Mouse (Mus musculus) limb, embryonic 13.5 days (tissue): ENCODE data around the gene Gsg1l. TPM values are rescaled to one million over a fixed set of nuclear protein-coding genes. Genes with fewer than 3 reads are reported as not detected.

Experiments used
- ATAC-seq: fragments of 200-750 bp; cut with Nextera tagmentation; 2 replicates; pipeline ENCODE4 v1.8.0; 2017; ENCODE audit warnings: low read depth, moderate number of reproducible peaks, moderate TSS enrichment; ENCODE audit not compliant: low FRiP score
- H3K27ac ChIP-seq: fragments of 300-500 bp; sonication (generic); 2 replicates; pipeline ENCODE4 v1.5.1; 2015; ENCODE audit warnings: inconsistent platforms, mild to moderate bottlenecking, moderate library complexity
- H3K27me3 ChIP-seq: fragments of 300-500 bp; sonication (generic); 2 replicates; pipeline ENCODE4 v1.6.1; 2015; ENCODE audit warnings: mild to moderate bottlenecking, inconsistent platforms
- H3K36me3 ChIP-seq: fragments of 300-500 bp; sonication (generic); 2 replicates; pipeline ENCODE4 v1.6.1; 2015; ENCODE audit warnings: inconsistent platforms, mild to moderate bottlenecking, moderate library complexity
- H3K4me1 ChIP-seq: fragments of 300-500 bp; sonication (generic); 2 replicates; pipeline ENCODE4 v1.6.1; 2015; ENCODE audit warnings: inconsistent platforms
- H3K4me2 ChIP-seq: fragments of 300-500 bp; sonication (generic); replicated peaks from 2 replicates; pipeline ENCODE4 v1.6.1; 2015; ENCODE audit warnings: inconsistent platforms, mild to moderate bottlenecking, moderate library complexity
- H3K4me3 ChIP-seq: fragments of 300-500 bp; sonication (generic); 2 replicates; pipeline ENCODE4 v1.5.1; 2015; ENCODE audit warnings: moderate library complexity, mild to moderate bottlenecking, inconsistent platforms
- H3K9ac ChIP-seq: fragments of 300-500 bp; sonication (generic); 2 replicates; pipeline ENCODE4 v1.6.1; 2015; ENCODE audit warnings: mild to moderate bottlenecking, inconsistent platforms
- H3K9me3 ChIP-seq: fragments of 300-500 bp; sonication (generic); 2 replicates; pipeline ENCODE4 v1.6.1; 2016; ENCODE audit warnings: inconsistent platforms
- WGBS: fragments of 180-500 bp; shearing (Covaris S2); methylation state at CpG from one replicate; pipeline ENCODE4 v1.1.7; 2015; 5-methylcytosine and 5-hydroxymethylcytosine counted together
- polyA plus RNA-seq: library from polyadenylated mRNA; unstranded; fragments of >200 nt; fragmentation: Nextera tagmentation; extraction: Ambion mirVana; gene quantifications from 2 replicates; pipeline ENCODE4 v1.2.1, GENCODE M21; 2015

Gene Gsg1l
- polyA plus RNA-seq, 1 experiment from 2014 or later, result 1.3 TPM

GRCm38 (mm10) chr7:126076935-126077334 is 5.3 kb downstream of the Gsg1l start:
- peaks cover 41% of the 10 kb centered on the region for H3K27me3 ChIP-seq
- H3K27ac ChIP-seq, result no peak overlapping the region
- 0 out of 2 replicates have a peak, but pooled peaks cover 4% of the 10 kb centered on the region for H3K9me3 ChIP-seq
- H3K4me2 ChIP-seq, result no peak overlapping the region
- no peak for ATAC-seq
- H3K4me3 ChIP-seq, result no peak overlapping the region
- H3K9ac ChIP-seq, result no peak overlapping the region
- H3K4me1 ChIP-seq, result peaks cover 7% of the 10 kb centered on the region; the same call in 1 of the 2 replicates
- H3K36me3 ChIP-seq, result no peaks in the 10 kb centered on the region
- 91% methylated on average over 1 of the region's 1 CpGs for WGBS

DNA sequence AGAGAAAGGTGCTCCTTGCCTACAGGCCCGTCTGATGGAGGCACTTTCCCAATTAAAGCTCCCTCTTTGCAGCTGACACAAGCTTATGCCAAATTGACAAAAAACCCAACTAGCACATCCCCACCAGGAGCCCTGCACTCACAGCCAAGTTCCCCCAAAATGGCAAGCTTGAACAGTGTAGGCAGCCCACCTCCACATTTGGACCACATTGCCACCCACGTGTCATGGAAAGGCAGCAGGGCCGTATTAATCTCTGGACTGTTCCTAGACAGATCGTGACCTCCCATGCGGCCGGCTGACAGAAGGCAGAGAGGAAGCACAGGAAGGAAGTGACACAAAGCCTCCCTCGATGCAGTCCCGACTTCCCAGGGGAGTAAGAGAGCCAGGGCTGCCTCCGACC is 7.2 kb downstream of the Gsg1l start:
- H3K4me2 ChIP-seq, result no peak overlapping the region
- H3K9ac ChIP-seq, result no peak overlapping the region
- H3K4me3 ChIP-seq, result no peak overlapping the region
- H3K27ac ChIP-seq, result no peak overlapping the region
- 63% methylated on average over 9 of the region's 9 CpGs for WGBS
- H3K27me3 ChIP-seq, result peaks cover 22% of the 10 kb centered on the region
- no peak for ATAC-seq
- no peaks in the 10 kb centered on the region for H3K4me1 ChIP-seq
- H3K9me3 ChIP-seq, result 0 out of 2 replicates have a peak, but pooled peaks cover 5% of the 10 kb centered on the region
- no peaks in the 10 kb centered on the region for H3K36me3 ChIP-seq

DNA sequence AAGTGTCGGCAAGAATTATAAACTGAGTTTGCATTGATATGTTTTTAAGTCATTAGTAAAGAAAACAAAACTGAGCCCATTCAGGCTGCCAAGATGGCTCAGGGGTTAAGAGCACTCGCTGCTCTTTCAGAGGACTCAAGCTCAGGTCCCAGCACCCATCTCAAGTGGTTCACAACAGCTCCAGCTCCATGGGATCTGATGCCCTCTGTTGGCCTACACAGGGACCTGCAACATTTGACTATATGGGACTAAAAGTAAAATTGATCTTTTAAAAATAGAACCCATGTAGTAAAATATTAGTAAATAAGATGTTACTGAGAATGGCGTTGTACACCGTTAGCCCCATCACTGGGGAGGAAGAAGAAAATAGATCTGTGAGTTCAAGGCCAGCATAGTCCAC is 11.9 kb downstream of the Gsg1l start:
- Histone ChIP-seq H3K4me2 (no peak overlapping the region), H3K36me3 (no peaks in the 10 kb centered on the region), H3K4me1 (0 out of 2 replicates have a peak, but pooled peaks cover 5% of the 10 kb centered on the region), H3K27ac (no peak overlapping the region), H3K4me3 (no peak overlapping the region), H3K27me3 (no peaks in the 10 kb centered on the region), H3K9ac (no peak overlapping the region), H3K9me3 (peaks cover 9% of the 10 kb centered on the region; the same call in 1 of the 2 replicates)
- no peak for ATAC-seq
- 97% methylated on average over 4 of the region's 4 CpGs for WGBS

- H3K4me3 ChIP-seq, result no peak overlapping the region
Observed at GRCm38 (mm10) chr7:126066777-126067176, 15.4 kb downstream of the Gsg1l start.

GRCm38 (mm10) chr7:126065243-126065876 is 16.9 kb downstream of the Gsg1l start:
- no peak overlapping the region for H3K4me2 ChIP-seq
- H3K9me3 ChIP-seq, result peaks cover 4% of the 10 kb centered on the region
- ATAC-seq, result no peak
- H3K27me3 ChIP-seq, result peaks cover 3% of the 10 kb centered on the region; the same call in 1 of the 2 replicates
- no peaks in the 10 kb centered on the region for H3K36me3 ChIP-seq
- no peak overlapping the region for H3K27ac ChIP-seq
- no peak overlapping the region for H3K4me3 ChIP-seq
- H3K4me1 ChIP-seq, result 0 out of 2 replicates have a peak, but pooled peaks cover 5% of the 10 kb centered on the region
- H3K9ac ChIP-seq, result no peak overlapping the region
- 61% methylated on average over 5 of the region's 5 CpGs for WGBS

More at GRCm38 (mm10) chr7:126066777-126067176, 15.4 kb downstream of the Gsg1l start:
- H3K36me3 ChIP-seq, result no peaks in the 10 kb centered on the region
- WGBS, result 43% methylated on average over 14 of the region's 14 CpGs
- H3K9ac ChIP-seq, result no peak overlapping the region
- no peak for ATAC-seq
- H3K4me1 ChIP-seq, result 0 out of 2 replicates have a peak, but pooled peaks cover 5% of the 10 kb centered on the region
- H3K27me3 ChIP-seq, result 0 out of 2 replicates have a peak, but pooled peaks cover under 1% of the 10 kb centered on the region
- H3K9me3 ChIP-seq, result peaks cover 4% of the 10 kb centered on the region
- H3K4me2 ChIP-seq, result no peak overlapping the region
- no peak overlapping the region for H3K27ac ChIP-seq

GRCm38 (mm10) chr7:126062228-126062627 is 20.0 kb downstream of the Gsg1l start:
- no peaks in the 10 kb centered on the region; the same call in 1 of the 2 replicates for H3K9me3 ChIP-seq
- H3K36me3 ChIP-seq, result no peaks in the 10 kb centered on the region
- 68% methylated on average over 4 of the region's 4 CpGs for WGBS
- no peak overlapping the region for H3K4me2 ChIP-seq
- peaks cover 12% of the 10 kb centered on the region for H3K4me1 ChIP-seq
- H3K9ac ChIP-seq, result no peak overlapping the region
- H3K4me3 ChIP-seq, result no peak overlapping the region
- peaks cover 3% of the 10 kb centered on the region; the same call in 1 of the 2 replicates for H3K27me3 ChIP-seq
- no peak overlapping the region for H3K27ac ChIP-seq
- no peak for ATAC-seq

DNA sequence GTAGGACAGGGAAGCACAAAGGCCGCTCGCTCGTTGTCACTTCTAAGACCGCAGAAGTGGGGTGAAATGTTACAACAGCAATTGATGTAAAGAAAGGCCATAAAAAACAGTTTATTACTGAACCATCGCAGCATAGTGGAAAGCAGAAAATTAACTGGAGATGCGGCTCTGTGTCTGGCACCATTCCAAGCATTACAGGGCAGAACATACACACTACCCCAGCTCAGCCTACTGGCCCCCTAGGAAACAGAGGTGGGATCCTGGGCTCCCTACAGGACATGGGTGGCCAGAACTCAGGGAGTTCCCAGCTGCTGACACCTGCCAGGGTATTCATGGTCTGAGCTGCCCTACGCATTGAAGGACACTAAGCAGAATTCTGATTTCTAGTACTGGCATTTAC is 23.3 kb downstream of the Gsg1l start:
- no peak for ATAC-seq
- H3K36me3 ChIP-seq, result no peaks in the 10 kb centered on the region
- H3K27ac ChIP-seq, result no peak overlapping the region
- H3K4me3 ChIP-seq, result no peak overlapping the region
- H3K4me1 ChIP-seq, result peaks cover 8% of the 10 kb centered on the region
- no peaks in the 10 kb centered on the region for H3K9me3 ChIP-seq
- 42% methylated on average over 7 of the region's 7 CpGs for WGBS
- H3K9ac ChIP-seq, result no peak overlapping the region
- peaks cover 5% of the 10 kb centered on the region; the same call in 1 of the 2 replicates for H3K27me3 ChIP-seq
- no peak overlapping the region for H3K4me2 ChIP-seq

DNA sequence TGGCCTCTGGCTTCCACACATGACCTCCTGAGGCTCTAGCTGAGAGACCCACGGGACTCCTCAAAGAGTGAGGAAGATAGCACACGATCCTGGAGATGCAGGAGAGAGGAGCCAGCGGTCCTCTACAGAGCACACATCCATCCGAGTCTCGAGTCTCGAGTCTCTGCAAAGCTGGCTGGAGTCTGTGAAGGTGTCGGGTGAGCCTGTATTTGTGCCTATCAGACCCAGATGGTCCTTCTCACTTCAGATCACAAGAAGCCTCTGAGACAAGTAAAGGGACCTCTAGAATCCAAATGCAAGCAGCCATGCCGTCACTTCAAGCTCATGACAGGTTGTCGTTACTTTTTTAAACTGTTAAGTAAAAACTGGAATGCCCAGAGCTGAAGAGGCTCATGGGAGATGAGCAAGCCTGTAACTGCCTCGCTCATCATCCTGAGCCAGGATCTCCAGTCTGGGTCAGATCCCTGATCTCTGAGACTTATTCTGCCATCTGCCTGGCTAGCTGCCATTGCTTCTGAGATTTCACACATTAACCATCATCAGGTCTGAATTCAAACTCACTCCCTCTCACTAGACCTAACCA is 24.8 kb downstream of the Gsg1l start:
- Histone ChIP-seq H3K9ac (no peak overlapping the region), H3K27me3 (peaks cover 5% of the 10 kb centered on the region; the same call in 1 of the 2 replicates), H3K27ac (no peak overlapping the region), H3K4me1 (peaks cover 8% of the 10 kb centered on the region), H3K36me3 (no peaks in the 10 kb centered on the region), H3K4me3 (no peak overlapping the region), H3K9me3 (no peaks in the 10 kb centered on the region), H3K4me2 (no peak overlapping the region)
- no peak for ATAC-seq
- 44% methylated on average over 10 of the region's 10 CpGs for whole genome bisulfite sequencing

DNA sequence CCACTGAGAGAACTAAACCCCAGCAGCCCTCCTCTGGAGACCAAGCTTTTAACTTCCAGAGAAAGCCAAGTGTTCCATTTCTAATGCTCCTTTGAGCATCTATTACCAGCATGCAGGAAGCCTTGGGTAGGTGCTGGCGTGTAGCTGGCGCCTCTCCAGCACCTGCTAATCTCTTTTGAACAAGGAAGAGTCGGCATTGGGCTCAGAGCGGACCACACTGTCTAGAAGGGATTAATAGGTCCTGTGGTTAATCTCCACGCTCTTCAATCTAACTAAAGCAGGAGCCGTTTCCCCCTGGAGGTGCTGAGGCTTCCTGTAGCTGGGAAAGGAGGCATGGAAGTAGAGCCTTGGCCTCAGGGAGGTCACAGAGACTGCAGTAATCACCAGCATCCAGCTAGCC is 27.6 kb downstream of the Gsg1l start:
- no peak overlapping the region for H3K9ac ChIP-seq
- no peak for ATAC-seq
- peaks cover 9% of the 10 kb centered on the region; the same call in 1 of the 2 replicates for H3K27me3 ChIP-seq
- no peaks in the 10 kb centered on the region for H3K9me3 ChIP-seq
- H3K27ac ChIP-seq, result no peak overlapping the region
- 63% methylated on average over 6 of the region's 6 CpGs for WGBS
- H3K4me3 ChIP-seq, result no peak overlapping the region
- H3K4me2 ChIP-seq, result no peak overlapping the region
- no peaks in the 10 kb centered on the region for H3K36me3 ChIP-seq
- peaks cover 8% of the 10 kb centered on the region for H3K4me1 ChIP-seq

DNA sequence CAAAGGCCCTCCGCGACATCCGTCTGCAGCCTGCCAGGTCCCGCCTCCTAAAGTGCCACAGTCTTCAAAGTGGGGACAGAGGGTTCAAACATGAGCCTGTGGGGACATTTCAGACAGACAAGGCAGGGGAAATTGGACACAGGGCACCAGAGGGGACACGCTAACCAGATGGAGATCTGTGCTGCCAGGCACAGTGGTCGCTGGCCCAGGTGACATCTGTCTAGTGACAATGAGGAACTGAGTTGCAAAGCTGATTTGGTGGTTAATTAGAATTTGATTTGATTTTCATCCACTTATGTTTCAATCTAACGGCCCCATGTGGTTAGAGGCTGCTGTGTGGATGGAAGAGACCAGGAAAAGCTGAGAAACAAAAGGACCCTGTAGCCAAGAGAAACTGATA is 28.6 kb downstream of the Gsg1l start:
- Histone ChIP-seq H3K4me2 (no peak overlapping the region), H3K27me3 (peaks cover 9% of the 10 kb centered on the region; the same call in 1 of the 2 replicates), H3K4me1 (no peaks in the 10 kb centered on the region), H3K9ac (no peak overlapping the region), H3K36me3 (no peaks in the 10 kb centered on the region), H3K27ac (no peak overlapping the region), H3K9me3 (no peaks in the 10 kb centered on the region), H3K4me3 (no peak overlapping the region)
- WGBS, result 75% methylated on average over 7 of the region's 7 CpGs
- ATAC-seq, result no peak

DNA sequence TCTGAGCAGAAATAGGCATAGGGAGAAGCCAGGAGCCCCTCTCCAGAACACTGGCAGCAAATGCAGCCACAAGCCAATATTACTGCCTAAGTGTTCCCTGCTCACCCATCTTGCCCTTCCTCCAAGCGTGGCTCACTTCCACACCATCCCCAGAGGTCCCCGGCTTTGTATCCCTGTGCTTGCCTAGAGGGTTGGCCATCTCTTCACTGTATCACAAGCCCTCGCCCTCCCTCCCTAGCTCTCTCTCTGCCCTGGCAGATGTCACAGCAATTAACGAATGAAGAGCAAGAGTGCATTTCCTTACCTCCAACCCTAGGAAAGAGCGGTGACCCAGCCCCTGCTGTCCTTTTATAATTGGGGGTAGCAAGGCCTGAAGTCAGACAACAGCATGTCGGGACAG is 30.3 kb downstream of the Gsg1l start:
- Histone ChIP-seq H3K9ac (no peak overlapping the region), H3K9me3 (no peaks in the 10 kb centered on the region), H3K4me2 (no peak overlapping the region), H3K4me3 (no peak overlapping the region), H3K36me3 (no peaks in the 10 kb centered on the region), H3K27ac (no peak overlapping the region), H3K27me3 (peaks cover 9% of the 10 kb centered on the region; the same call in 1 of the 2 replicates), H3K4me1 (no peaks in the 10 kb centered on the region)
- WGBS, result 36% methylated on average over 6 of the region's 6 CpGs
- no peak for ATAC-seq

GRCm38 (mm10) chr7:126045077-126045476 is 37.1 kb downstream of the Gsg1l start:
- WGBS, result 90% methylated on average over 6 of the region's 6 CpGs
- Histone ChIP-seq H3K9me3 (peaks cover 6% of the 10 kb centered on the region; the same call in 1 of the 2 replicates), H3K36me3 (no peaks in the 10 kb centered on the region)

More at GRCm38 (mm10) chr7:126045077-126045476, 37.1 kb downstream of the Gsg1l start:
- ATAC-seq, result no peak
- no peak overlapping the region for H3K4me3 ChIP-seq
- no peaks in the 10 kb centered on the region for H3K27me3 ChIP-seq
- H3K4me1 ChIP-seq, result no peaks in the 10 kb centered on the region
- H3K9ac ChIP-seq, result no peak overlapping the region
- H3K27ac ChIP-seq, result no peak overlapping the region
- H3K4me2 ChIP-seq, result no peak overlapping the region
